Comparison of ENCODE assay signal across 8 mouse cellular contexts in the genomic region with DNA sequence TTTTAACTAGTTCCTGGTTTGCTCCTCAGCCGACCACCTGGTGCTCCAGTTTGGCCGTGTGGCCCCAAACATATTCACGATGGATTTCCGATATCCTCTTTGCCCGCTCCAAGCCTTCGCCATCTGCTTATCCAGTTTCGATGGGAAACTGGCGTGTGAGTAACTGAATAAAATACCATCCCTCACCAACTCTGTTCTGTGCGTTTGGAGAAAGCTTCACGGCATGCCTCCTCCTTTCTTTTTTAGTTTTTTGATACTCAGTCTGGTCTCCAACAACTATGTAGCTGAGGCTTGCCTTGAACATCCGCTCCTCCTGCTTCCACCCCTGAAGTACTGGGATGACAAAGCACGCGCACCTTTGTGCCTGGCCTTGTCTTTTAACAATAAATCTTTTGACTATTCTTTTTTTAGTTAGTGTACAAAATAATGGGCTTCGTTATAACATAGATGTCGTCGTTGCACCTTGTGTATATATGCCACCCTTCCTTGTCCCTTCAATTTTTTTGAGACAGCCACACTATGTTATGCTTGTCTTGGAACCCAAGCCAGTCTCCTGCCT. TPM values are rescaled to one million over a fixed set of nuclear protein-coding genes. Genes with fewer than 3 reads are reported as not detected.
A peak's percentile ranks its signal among the peaks of the same experiment; 100 is the strongest.
DNase-seq lines count a peak whose midpoint lies in the region; ATAC-seq and TF ChIP-seq lines count a peak whose summit lies in the region.

No protein-coding gene starts in this region.

- H3K4me3 ChIP-seq in heart, embryonic 14.5 days (ENCODE audit: control insufficient read depth in 1 of 2, insufficient read depth in 1 of 2, low read depth in 1 of 2, low read length in 2 of 2), result peak overlapping the region; percentile 47 to 75
- H3K4me3 ChIP-seq in G1E (ENCODE audit: low read depth, low read length), result peak overlapping the region; percentile 72; the same call in 1 of the 2 replicates
- peak overlapping the region; percentile 46 for H3K4me3 ChIP-seq in forebrain, postnatal 0 days (ENCODE audit: low read depth, low read length)
- peak overlapping the region; percentile 63 for H3K4me3 ChIP-seq in midbrain, embryonic 10.5 days

- DNase-seq in heart, postnatal 4 days, result no peak
- no peak for DNase-seq in G1E (ENCODE audit: low spot score)
- DNase-seq in forebrain, postnatal 0 days, result no peak
- no peak for DNase-seq in midbrain, embryonic 10.5 days (ENCODE audit: low spot score)
- DNase-seq in gastrocnemius, postnatal 36 days, result no peak
- no peak for DNase-seq in urinary bladder, postnatal 25 days (ENCODE audit: low spot score)

- WGBS in heart, embryonic 14.5 days, result 55% methylated on average over 16 of the region's 16 CpGs
- 46% methylated on average over 16 of the region's 16 CpGs for WGBS in forebrain, postnatal 0 days
- 54% methylated on average over 16 of the region's 16 CpGs for WGBS in midbrain, embryonic 10.5 days

- no peaks in the 10 kb centered on the region for H3K9me3 ChIP-seq in heart, embryonic 14.5 days (ENCODE audit: control insufficient read depth, low read length)
- H3K9me3 ChIP-seq in G1E (replicated peaks), result no peaks in the 10 kb centered on the region
- no peaks in the 10 kb centered on the region for H3K9me3 ChIP-seq in forebrain, postnatal 0 days (ENCODE audit: low read length)
- H3K9me3 ChIP-seq in midbrain, embryonic 10.5 days (replicated peaks), result no peaks in the 10 kb centered on the region

- peaks cover 14 to 28% of the 10 kb centered on the region in 2 experiments for H3K4me1 ChIP-seq in heart, embryonic 14.5 days (ENCODE audit: control insufficient read depth in 2 of 2, insufficient read depth in 2 of 2, low read length in 2 of 2)
- peaks cover 62% of the 10 kb centered on the region for H3K4me1 ChIP-seq in G1E (ENCODE audit: insufficient read depth, low read depth, low read length)
- H3K4me1 ChIP-seq in forebrain, postnatal 0 days (ENCODE audit: insufficient read depth), result no peaks in the 10 kb centered on the region
- peaks cover 35% of the 10 kb centered on the region for H3K4me1 ChIP-seq in midbrain, embryonic 10.5 days

- no peak for TF ChIP-seq CTCF in G1E (IDR thresholded peaks at IDR 0.05; ENCODE audit: low read depth, low read length)
- TF ChIP-seq CTCF in forebrain, postnatal 0 days (IDR thresholded peaks at IDR 0.05; ENCODE audit: low read depth), result no peak

- H3K27ac ChIP-seq in heart, embryonic 14.5 days (replicated peaks in 1 of 2; ENCODE audit: control insufficient read depth in 1 of 2, insufficient read depth in 1 of 2, low read depth in 2 of 2, low read length in 2 of 2), result peak overlapping the region in 1 of 2 experiments; percentile 76; a peak in 2 of 4 replicates
- no peak overlapping the region for H3K27ac ChIP-seq in forebrain, postnatal 0 days (ENCODE audit: low read depth, low read length)
- peak overlapping the region; percentile 91 for H3K27ac ChIP-seq in midbrain, embryonic 10.5 days (replicated peaks)

- H3K27me3 ChIP-seq in heart, embryonic 14.5 days (ENCODE audit: control insufficient read depth, insufficient read depth, low read length), result no peaks in the 10 kb centered on the region
- H3K27me3 ChIP-seq in G1E (ENCODE audit: insufficient read depth, low read length), result no peaks in the 10 kb centered on the region
- no peaks in the 10 kb centered on the region for H3K27me3 ChIP-seq in forebrain, postnatal 0 days (ENCODE audit: insufficient read depth, low read length)
- H3K27me3 ChIP-seq in midbrain, embryonic 10.5 days (ENCODE audit: low read depth, poor library complexity, severe bottlenecking), result no peaks in the 10 kb centered on the region

- peak overlapping the region; percentile 55 for H3K4me2 ChIP-seq in heart, embryonic 14.5 days (ENCODE audit: low read length)
- peak overlapping the region; percentile 53 for H3K4me2 ChIP-seq in forebrain, postnatal 0 days (ENCODE audit: low read depth)

- H3K9ac ChIP-seq in heart, embryonic 14.5 days (ENCODE audit: low read length), result 0 out of 2 replicates have a peak overlapping the region, but pooled peaks have one; percentile 70
- H3K9ac ChIP-seq in forebrain, postnatal 0 days, result no peak overlapping the region

- H3K36me3 ChIP-seq in heart, embryonic 14.5 days (ENCODE audit: control insufficient read depth, insufficient read depth, low read length), result peaks cover 22% of the 10 kb centered on the region
- peaks cover 34% of the 10 kb centered on the region for H3K36me3 ChIP-seq in G1E (replicated peaks)
- no peaks in the 10 kb centered on the region for H3K36me3 ChIP-seq in forebrain, postnatal 0 days (ENCODE audit: insufficient read depth)
- H3K36me3 ChIP-seq in midbrain, embryonic 10.5 days, result peaks cover 11% of the 10 kb centered on the region

- ATAC-seq in heart, embryonic 14.5 days (ENCODE audit: insufficient number of reproducible peaks, insufficient read depth, low FRiP score, low read depth), result no peak
- ATAC-seq in G1E (ENCODE audit: extremely low read depth, insufficient number of reproducible peaks, low FRiP score, poor library complexity, severe bottlenecking), result no peak
- ATAC-seq in forebrain, postnatal 0 days, result no peak
- ATAC-seq in cerebellum, adult (ENCODE audit: insufficient number of reproducible peaks, low FRiP score, low TSS enrichment), result no peak

- intact Hi-C loops in gastrocnemius, postnatal 36 days (cut with DNase I), result no loop called here

RNA-seq across cellular contexts. Expression of a gene that starts 3.8 kb away (rescaled TPM):
- polyA plus RNA-seq in heart, embryonic 14.5 days (2014; fragmentation: Nextera tagmentation; extraction: Ambion mirVana), result 20.5 and 23.3 TPM in 2 replicates
- total RNA-seq in heart, postnatal 4 days (2021), result 10 to 100 TPM; 40.7 to 42.1 TPM
- total RNA-seq in G1E (2014; fragmentation: Nextera tagmentation) (57.6 and 75.0 TPM in 2 replicates), G1E (2017) (67.9 and 80.2 TPM in 2 replicates)
- polyA plus RNA-seq in G1E (2012), result 56.8 and 62.3 TPM in 2 replicates
- total RNA-seq in forebrain, postnatal 0 days (2014; rRNA removed), result 17.1 and 23.8 TPM in 2 replicates
- polyA plus RNA-seq in forebrain, postnatal 0 days (2015; fragmentation: Nextera tagmentation; extraction: Ambion mirVana), result 23.9 and 26.3 TPM in 2 replicates
- polyA plus RNA-seq in midbrain, embryonic 10.5 days (2016; fragmentation: Nextera tagmentation; extraction: Ambion mirVana), result 15.0 and 18.6 TPM in 2 replicates
- 10 to 100 TPM; 22.9 to 25.3 TPM for total RNA-seq in gastrocnemius, postnatal 36 days (2021)

RNA-seq across cellular contexts. Expression of a gene that starts 3.9 kb away (rescaled TPM):
- 0.80 and 1.2 TPM in 2 replicates for polyA plus RNA-seq in heart, embryonic 14.5 days (2014; fragmentation: Nextera tagmentation; extraction: Ambion mirVana)
- 1 to 10 TPM; 3.6 to 4.0 TPM for total RNA-seq in heart, postnatal 4 days (2021)
- total RNA-seq in G1E (2014; fragmentation: Nextera tagmentation) (1.5 and 1.7 TPM in 2 replicates), G1E (2017) (0.70 and 2.8 TPM in 2 replicates)
- 1.2 and 1.3 TPM in 2 replicates for polyA plus RNA-seq in G1E (2012)
- total RNA-seq in forebrain, postnatal 0 days (2014; rRNA removed), result 1.2 and 2.9 TPM in 2 replicates
- 1.2 and 1.8 TPM in 2 replicates for polyA plus RNA-seq in forebrain, postnatal 0 days (2015; fragmentation: Nextera tagmentation; extraction: Ambion mirVana)
- 0.78 and 1.1 TPM in 2 replicates for polyA plus RNA-seq in midbrain, embryonic 10.5 days (2016; fragmentation: Nextera tagmentation; extraction: Ambion mirVana)
- 1 to 10 TPM; 3.0 to 4.8 TPM for total RNA-seq in gastrocnemius, postnatal 36 days (2021)

RNA-seq across cellular contexts. Expression of a gene that starts 12.1 kb away (rescaled TPM):
- polyA plus RNA-seq in heart, embryonic 14.5 days (2014; fragmentation: Nextera tagmentation; extraction: Ambion mirVana), result 159 and 160 TPM in 2 replicates
- 100 to 1,000 TPM; 121 to 131 TPM for total RNA-seq in heart, postnatal 4 days (2021)
- total RNA-seq in G1E (2014; fragmentation: Nextera tagmentation) (91.8 and 127 TPM in 2 replicates), G1E (2017) (378 and 409 TPM in 2 replicates)
- polyA plus RNA-seq in G1E (2012), result 403 and 408 TPM in 2 replicates
- 76.8 and 107 TPM in 2 replicates for total RNA-seq in forebrain, postnatal 0 days (2014; rRNA removed)
- 103 and 122 TPM in 2 replicates for polyA plus RNA-seq in forebrain, postnatal 0 days (2015; fragmentation: Nextera tagmentation; extraction: Ambion mirVana)
- polyA plus RNA-seq in midbrain, embryonic 10.5 days (2016; fragmentation: Nextera tagmentation; extraction: Ambion mirVana), result 105 and 112 TPM in 2 replicates
- total RNA-seq in gastrocnemius, postnatal 36 days (2021), result 10 to 100 TPM; 48.6 to 65.4 TPM

RNA-seq across cellular contexts. Expression of a gene that starts 32.4 kb away (rescaled TPM):
- polyA plus RNA-seq in heart, embryonic 14.5 days (2014; fragmentation: Nextera tagmentation; extraction: Ambion mirVana), result 0.20 and 0.26 TPM in 2 replicates
- under 1 TPM in 1 of 2 experiments, not detected in 1; 0.20 TPM for total RNA-seq in heart, postnatal 4 days (2021)
- total RNA-seq in G1E (2014; fragmentation: Nextera tagmentation) (34.9 and 44.8 TPM in 2 replicates), G1E (2017) (8.2 and 14.5 TPM in 2 replicates)
- polyA plus RNA-seq in G1E (2012), result 5.1 and 6.0 TPM in 2 replicates
- total RNA-seq in forebrain, postnatal 0 days (2014; rRNA removed), result not detected in 2 replicates
- 0.13 and 0.63 TPM in 2 replicates for polyA plus RNA-seq in forebrain, postnatal 0 days (2015; fragmentation: Nextera tagmentation; extraction: Ambion mirVana)
- polyA plus RNA-seq in midbrain, embryonic 10.5 days (2016; fragmentation: Nextera tagmentation; extraction: Ambion mirVana), result 0.43 and 0.55 TPM in 2 replicates
- 1 to 10 TPM; 1.9 to 2.8 TPM for total RNA-seq in gastrocnemius, postnatal 36 days (2021)

RNA-seq across cellular contexts. Expression of a gene that starts 33.7 kb away (rescaled TPM):
- polyA plus RNA-seq in heart, embryonic 14.5 days (2014; fragmentation: Nextera tagmentation; extraction: Ambion mirVana), result 5.2 and 5.7 TPM in 2 replicates
- total RNA-seq in heart, postnatal 4 days (2021), result 1 to 10 TPM; 3.5 to 4.7 TPM
- total RNA-seq in G1E (2014; fragmentation: Nextera tagmentation), result 17.7 and 18.0 TPM in 2 replicates
- 4.8 and 6.8 TPM in 2 replicates for total RNA-seq in G1E (2017)
- 1.3 and 1.6 TPM in 2 replicates for polyA plus RNA-seq in G1E (2012)
- total RNA-seq in forebrain, postnatal 0 days (2014; rRNA removed), result 3.5 and 4.9 TPM in 2 replicates
- polyA plus RNA-seq in forebrain, postnatal 0 days (2015; fragmentation: Nextera tagmentation; extraction: Ambion mirVana), result 1.9 and 3.6 TPM in 2 replicates
- 6.0 and 6.8 TPM in 2 replicates for polyA plus RNA-seq in midbrain, embryonic 10.5 days (2016; fragmentation: Nextera tagmentation; extraction: Ambion mirVana)
- total RNA-seq in gastrocnemius, postnatal 36 days (2021), result 10 to 100 TPM; 11.4 to 12.8 TPM
